Mouse (Mus musculus) intestine, embryonic 16.5 days (tissue): Measurements from ENCODE around the gene Tspan11. TPM values are rescaled to one million over a fixed set of nuclear protein-coding genes. Genes with fewer than 3 reads are reported as not detected.
A peak's percentile ranks its signal among the peaks of the same experiment; 100 is the strongest.

Experiments
- ATAC-seq: fragments of 200-750 bp; cut with Nextera tagmentation; 2 replicates; pipeline ENCODE4 v1.8.0; 2017; ENCODE audit warnings: moderate TSS enrichment, moderate library complexity
- H3K27ac ChIP-seq: fragments of 300-500 bp; sonication (generic); 2 replicates; pipeline ENCODE4 v1.5.1; 2014; ENCODE audit warnings: mild to moderate bottlenecking, low read length
- H3K27me3 ChIP-seq: fragments of 300-500 bp; sonication (generic); replicated peaks from 2 replicates; pipeline ENCODE4 v1.6.1; 2014; ENCODE audit warnings: low read length, control low read depth, mixed read lengths; ENCODE audit not compliant: control insufficient read depth, insufficient read depth
- H3K36me3 ChIP-seq: fragments of 300-500 bp; sonication (generic); 2 replicates; pipeline ENCODE4 v1.6.1; 2014; ENCODE audit warnings: low read length, control low read depth; ENCODE audit not compliant: control insufficient read depth, insufficient read depth
- H3K4me1 ChIP-seq: fragments of 300-500 bp; sonication (generic); 2 replicates; pipeline ENCODE4 v1.6.1; 2014; ENCODE audit warnings: low read length, control low read depth, mixed read lengths; ENCODE audit not compliant: control insufficient read depth, insufficient read depth
- H3K4me2 ChIP-seq: fragments of 300-500 bp; sonication (generic); 2 replicates; pipeline ENCODE4 v1.6.1; 2014; ENCODE audit warnings: low read depth, low read length, control low read depth
- H3K4me3 ChIP-seq: fragments of 300-500 bp; sonication (generic); 2 replicates; pipeline ENCODE4 v1.5.1; 2014; ENCODE audit warnings: mild to moderate bottlenecking, low read length
- H3K9ac ChIP-seq: fragments of 300-500 bp; sonication (generic); 2 replicates; pipeline ENCODE4 v1.6.1; 2014; ENCODE audit warnings: low read depth, low read length
- H3K9me3 ChIP-seq: fragments of 300-500 bp; sonication (generic); 2 replicates; pipeline ENCODE4 v1.6.1; 2016; ENCODE audit warnings: low read length, control low read depth; ENCODE audit not compliant: control insufficient read depth
- WGBS: fragments of 180-500 bp; shearing (Covaris S2); extraction: QIAGEN DNeasy Blood & Tissue Kit; methylation state at CpG from one replicate; pipeline ENCODE4 v1.1.7; 2014; 5-methylcytosine and 5-hydroxymethylcytosine counted together
- polyA plus RNA-seq: library from polyadenylated mRNA; unstranded; fragments of >200 nt; fragmentation: Nextera tagmentation; extraction: Ambion mirVana; gene quantifications from 2 replicates; pipeline ENCODE4 v1.2.1, GENCODE M21; 2015

The Tspan11 gene
- polyA plus RNA-seq, 1 experiment from 2014 or later = 2.5 TPM

DNA sequence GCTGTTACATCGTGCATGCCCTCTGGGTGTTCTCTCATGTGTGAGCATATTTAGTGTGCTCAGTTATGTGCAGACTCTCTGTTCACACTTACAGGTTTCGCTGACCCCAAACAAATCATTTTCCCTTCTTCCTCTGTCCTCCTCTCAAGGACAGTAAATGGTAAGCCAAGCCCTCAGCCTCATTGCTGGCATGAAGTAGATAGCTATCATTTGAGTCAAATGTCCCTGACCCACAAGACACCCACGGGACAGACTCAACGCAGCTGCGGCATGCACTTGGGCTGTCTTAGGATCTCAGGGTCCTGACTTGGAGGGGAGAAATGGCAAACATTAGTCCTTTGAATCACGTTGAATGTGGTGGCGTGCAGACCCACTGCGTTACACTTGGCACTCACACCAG lies 55.0 kb downstream of the Tspan11 start:
- Histone ChIP-seq H3K27ac (no peak overlapping the region), H3K36me3 (no peaks in the 10 kb centered on the region), H3K4me1 (no peaks in the 10 kb centered on the region), H3K9me3 (no peaks in the 10 kb centered on the region), H3K9ac (no peak overlapping the region), H3K4me3 (no peak overlapping the region), H3K4me2 (no peak overlapping the region), H3K27me3 (0 out of 2 replicates have a peak, but pooled peaks cover 2% of the 10 kb centered on the region)
- WGBS = 89% methylated on average over 8 of the region's 8 CpGs
- no peak for ATAC-seq

DNA sequence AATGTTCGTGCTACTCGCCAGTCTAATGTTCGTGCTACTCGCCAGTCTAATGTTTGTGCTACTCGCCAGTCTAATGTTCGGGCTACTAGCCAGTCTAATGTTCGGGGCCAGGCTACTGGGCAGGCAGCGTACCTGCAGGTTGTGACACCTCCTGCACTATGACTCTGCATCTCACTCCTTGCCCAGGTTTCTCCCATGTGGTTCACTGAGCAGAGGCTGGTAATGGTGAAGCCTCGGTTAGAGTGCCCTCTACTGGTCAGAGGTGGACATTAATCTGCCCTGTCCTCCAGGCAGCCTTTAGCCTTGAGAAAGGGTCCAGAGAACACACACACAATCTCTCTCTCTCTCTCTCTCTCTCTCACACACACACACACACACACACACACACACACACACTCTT lies 58.3 kb downstream of the Tspan11 start:
- Histone ChIP-seq H3K36me3 (no peaks in the 10 kb centered on the region), H3K9ac (no peak overlapping the region), H3K27me3 (0 out of 2 replicates have a peak, but pooled peaks cover 2% of the 10 kb centered on the region), H3K4me2 (no peak overlapping the region), H3K9me3 (no peaks in the 10 kb centered on the region), H3K4me3 (no peak overlapping the region), H3K4me1 (no peaks in the 10 kb centered on the region), H3K27ac (no peak overlapping the region)
- peak; percentile 78; the same call in 1 of the 2 replicates for ATAC-seq
- 59% methylated on average over 9 of the region's 9 CpGs for whole genome bisulfite sequencing

DNA sequence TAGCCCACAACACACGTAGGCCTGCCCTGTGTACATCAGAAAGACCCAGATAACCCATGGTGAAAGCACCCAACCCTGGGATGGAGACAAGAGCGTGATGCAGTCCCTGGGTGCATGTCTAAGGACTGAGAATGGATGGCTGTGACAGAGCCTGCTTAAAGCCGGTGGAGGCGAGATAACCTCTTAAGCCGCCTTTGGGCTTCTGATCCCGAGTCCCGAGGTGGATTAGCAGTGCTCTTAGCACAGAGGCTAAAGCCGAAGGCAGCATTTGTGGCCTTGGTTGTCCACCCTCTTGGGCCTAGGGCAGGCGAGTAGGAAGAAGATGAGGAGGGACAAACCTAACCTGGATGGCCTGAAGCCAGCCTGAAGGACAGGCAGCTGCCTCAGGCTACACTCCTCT lies 61.3 kb downstream of the Tspan11 start:
- Histone ChIP-seq H3K27ac (no peak overlapping the region), H3K27me3 (0 out of 2 replicates have a peak, but pooled peaks cover 2% of the 10 kb centered on the region), H3K4me3 (no peak overlapping the region), H3K9me3 (no peaks in the 10 kb centered on the region), H3K4me1 (no peaks in the 10 kb centered on the region), H3K9ac (no peak overlapping the region), H3K36me3 (no peaks in the 10 kb centered on the region), H3K4me2 (no peak overlapping the region)
- WGBS = 84% methylated on average over 9 of the region's 9 CpGs
- ATAC-seq = no peak

DNA sequence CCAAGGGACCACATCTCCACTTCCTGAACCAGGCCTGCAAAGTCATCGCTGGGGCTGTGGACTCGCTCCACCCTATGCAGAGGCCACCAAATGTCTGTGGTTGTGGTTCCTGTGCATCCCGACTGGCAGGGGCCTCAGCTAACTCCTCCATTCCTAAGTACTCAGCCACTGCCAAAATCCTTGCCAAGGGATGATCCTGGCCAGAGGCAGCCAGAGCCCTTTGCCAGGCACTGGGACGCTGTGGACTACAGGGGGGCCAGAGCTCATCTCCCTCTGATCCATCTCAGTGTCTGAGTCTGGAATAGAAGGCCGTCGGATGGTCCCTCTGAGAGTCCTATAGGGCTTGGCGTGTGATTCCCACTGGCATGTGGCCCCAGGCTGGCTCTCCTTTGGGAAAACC lies 62.5 kb downstream of the Tspan11 start:
- no peak for ATAC-seq
- Histone ChIP-seq H3K9me3 (no peaks in the 10 kb centered on the region), H3K9ac (no peak overlapping the region), H3K27ac (no peak overlapping the region), H3K27me3 (0 out of 2 replicates have a peak, but pooled peaks cover 2% of the 10 kb centered on the region), H3K4me3 (no peak overlapping the region), H3K4me2 (no peak overlapping the region), H3K4me1 (no peaks in the 10 kb centered on the region), H3K36me3 (no peaks in the 10 kb centered on the region)
- 86% methylated on average over 7 of the region's 7 CpGs for WGBS

DNA sequence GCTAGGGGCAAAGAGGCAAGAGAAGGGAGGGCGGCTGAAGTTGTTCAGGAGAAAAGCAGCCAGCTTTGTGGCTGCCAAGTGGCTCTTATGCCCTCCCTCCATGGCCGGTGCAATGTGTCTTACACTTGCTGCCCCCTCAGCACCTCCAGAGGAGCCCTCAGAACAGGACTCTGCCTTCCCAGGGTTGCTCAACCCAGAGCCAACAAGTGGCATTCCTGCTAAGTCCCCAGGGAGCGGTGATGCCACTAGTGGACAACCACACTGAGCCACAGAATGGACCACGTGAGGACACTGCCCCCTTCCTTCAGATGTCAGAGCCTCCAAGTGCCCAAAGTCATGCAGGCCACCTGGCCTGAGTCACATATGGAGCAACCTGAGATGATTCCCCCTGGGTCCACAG lies 65.7 kb downstream of the Tspan11 start:
- Histone ChIP-seq H3K9ac (no peak overlapping the region), H3K4me3 (no peak overlapping the region), H3K27ac (no peak overlapping the region), H3K36me3 (no peaks in the 10 kb centered on the region), H3K4me2 (no peak overlapping the region), H3K4me1 (no peaks in the 10 kb centered on the region), H3K27me3 (no peaks in the 10 kb centered on the region), H3K9me3 (no peaks in the 10 kb centered on the region)
- WGBS = 89% methylated on average over 4 of the region's 4 CpGs
- ATAC-seq = no peak

DNA sequence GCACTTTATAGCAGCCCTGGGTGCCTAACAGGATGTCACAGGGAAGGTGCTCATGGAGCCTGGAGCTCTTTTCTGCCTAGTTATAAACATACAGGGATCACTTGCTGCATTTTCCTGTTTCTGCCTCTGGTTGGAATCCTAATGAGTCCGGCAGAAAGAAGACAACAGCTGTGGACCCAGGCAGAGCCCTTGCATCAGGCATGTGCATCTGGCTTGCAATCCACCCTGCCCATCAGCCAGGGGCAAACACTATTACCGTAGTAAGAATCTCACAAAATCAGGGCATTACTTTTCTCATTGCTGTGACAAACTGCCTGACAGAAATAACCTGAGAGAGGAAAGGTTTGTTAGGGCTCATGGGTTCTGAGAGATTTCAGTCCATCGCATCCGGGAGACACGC lies 68.8 kb downstream of the Tspan11 start:
- H3K4me3 ChIP-seq = no peak overlapping the region
- no peaks in the 10 kb centered on the region for H3K27me3 ChIP-seq
- WGBS = 81% methylated on average over 5 of the region's 5 CpGs
- no peaks in the 10 kb centered on the region for H3K36me3 ChIP-seq
- no peak overlapping the region for H3K4me2 ChIP-seq
- no peaks in the 10 kb centered on the region for H3K9me3 ChIP-seq
- no peak for ATAC-seq
- H3K27ac ChIP-seq = no peak overlapping the region
- no peak overlapping the region for H3K9ac ChIP-seq
- H3K4me1 ChIP-seq = no peaks in the 10 kb centered on the region

DNA sequence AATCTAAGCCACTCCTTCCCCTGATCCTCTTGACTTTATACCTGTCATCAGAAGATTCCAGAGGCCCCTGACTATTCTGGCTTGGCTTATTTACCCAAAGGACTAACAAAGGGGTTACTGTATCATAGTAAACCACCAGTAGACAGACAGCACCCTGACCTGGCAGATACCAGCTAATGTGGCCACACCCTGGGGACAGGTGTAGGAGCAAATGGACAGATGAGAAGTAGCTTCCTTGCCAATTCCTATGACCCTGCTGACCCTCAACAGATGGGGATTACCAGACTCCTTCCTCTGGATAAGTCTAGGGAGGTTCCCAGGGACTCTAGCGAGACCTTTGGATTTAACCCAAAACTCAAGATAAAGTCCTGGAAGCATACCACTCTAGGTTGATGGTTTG lies 72.8 kb downstream of the Tspan11 start:
- H3K36me3 ChIP-seq = peaks cover 3% of the 10 kb centered on the region; the same call in 1 of the 2 replicates
- no peak overlapping the region for H3K9ac ChIP-seq
- H3K27ac ChIP-seq = no peak overlapping the region
- WGBS = 91% methylated on average over 1 of the region's 1 CpGs
- H3K4me2 ChIP-seq = no peak overlapping the region
- no peaks in the 10 kb centered on the region for H3K9me3 ChIP-seq
- ATAC-seq = no peak
- no peak overlapping the region for H3K4me3 ChIP-seq
- no peaks in the 10 kb centered on the region for H3K4me1 ChIP-seq
- H3K27me3 ChIP-seq = no peaks in the 10 kb centered on the region

DNA sequence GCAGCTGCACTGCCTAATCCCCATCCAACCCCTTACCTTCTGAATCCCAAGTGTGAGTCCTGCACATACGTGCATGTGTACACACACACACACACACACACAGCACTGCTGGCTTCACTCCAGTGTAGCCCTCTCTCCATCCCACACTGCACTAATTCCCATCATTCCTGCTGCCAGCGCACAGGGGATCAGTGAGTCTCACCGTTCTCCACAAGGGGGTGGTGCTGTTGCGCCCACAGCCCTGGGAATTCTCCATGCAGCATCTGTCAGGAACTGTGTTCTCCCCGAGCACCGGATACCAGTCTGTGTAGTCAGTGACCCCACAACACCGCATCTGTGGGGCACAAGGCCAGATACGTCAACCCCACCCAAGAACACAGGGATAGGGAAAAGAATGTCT lies 78.1 kb downstream of the Tspan11 start:
- no peaks in the 10 kb centered on the region for H3K9me3 ChIP-seq
- no peak overlapping the region for H3K27ac ChIP-seq
- no peak overlapping the region for H3K4me3 ChIP-seq
- 0 out of 2 replicates have a peak, but pooled peaks have one; percentile 16 for ATAC-seq
- no peaks in the 10 kb centered on the region for H3K27me3 ChIP-seq
- no peak overlapping the region for H3K9ac ChIP-seq
- H3K36me3 ChIP-seq = peaks cover 3% of the 10 kb centered on the region; the same call in 1 of the 2 replicates
- WGBS = 52% methylated on average over 8 of the region's 8 CpGs
- H3K4me2 ChIP-seq = no peak overlapping the region
- no peaks in the 10 kb centered on the region for H3K4me1 ChIP-seq

DNA sequence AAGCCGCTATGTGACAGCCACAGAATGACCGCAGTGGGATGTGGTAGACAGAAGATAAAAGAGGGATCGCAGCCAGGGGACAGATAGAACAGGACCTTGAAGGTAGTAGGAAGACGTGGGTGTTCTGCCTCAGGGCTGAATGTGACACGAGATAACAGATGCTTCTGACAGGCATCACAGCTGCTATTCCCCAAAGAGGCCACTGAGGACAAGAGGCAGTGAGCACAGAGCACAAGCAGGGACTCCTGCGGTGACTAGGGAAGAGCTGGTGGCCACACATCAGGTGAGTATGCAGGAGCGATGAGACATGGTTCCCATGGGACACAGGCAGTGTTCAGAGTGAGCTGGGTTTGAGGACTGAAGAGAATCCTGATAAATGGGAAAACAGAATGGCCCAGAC lies 82.3 kb downstream of the Tspan11 start:
- no peak overlapping the region for H3K4me2 ChIP-seq
- 0 out of 2 replicates have a peak overlapping the region, but pooled peaks have one; percentile 0 for H3K9ac ChIP-seq
- no peaks in the 10 kb centered on the region for H3K27me3 ChIP-seq
- no peak overlapping the region for H3K27ac ChIP-seq
- H3K36me3 ChIP-seq = peaks cover 3% of the 10 kb centered on the region; the same call in 1 of the 2 replicates
- 74% methylated on average over 7 of the region's 7 CpGs for WGBS
- peaks cover under 1% of the 10 kb centered on the region; the same call in 1 of the 2 replicates for H3K4me1 ChIP-seq
- ATAC-seq = no peak
- no peaks in the 10 kb centered on the region for H3K9me3 ChIP-seq
- H3K4me3 ChIP-seq = no peak overlapping the region

DNA sequence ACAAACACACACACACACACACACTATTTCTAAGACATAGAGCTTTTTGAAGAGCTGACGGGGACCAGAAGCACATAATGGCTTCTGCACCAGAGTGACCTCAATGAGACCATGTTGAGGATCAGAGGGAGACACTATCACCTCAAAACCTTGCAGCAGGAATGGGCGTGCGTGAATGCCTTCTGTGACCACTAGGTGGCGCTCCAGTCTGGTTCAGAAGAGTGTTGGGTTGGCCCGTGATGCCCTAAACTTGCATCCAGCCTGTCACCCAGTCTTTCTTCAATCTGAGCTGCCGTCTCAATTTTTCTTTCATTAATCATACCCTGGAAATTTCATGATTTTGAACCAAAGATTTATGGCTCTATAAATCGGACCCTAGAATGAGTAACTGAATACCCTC lies 82.7 kb downstream of the Tspan11 start:
- 10% methylated on average over 7 of the region's 7 CpGs for WGBS
- H3K9ac ChIP-seq = no peak overlapping the region
- H3K4me3 ChIP-seq = no peak overlapping the region
- peaks cover 3% of the 10 kb centered on the region; the same call in 1 of the 2 replicates for H3K4me1 ChIP-seq
- H3K4me2 ChIP-seq = no peak overlapping the region
- no peaks in the 10 kb centered on the region for H3K27me3 ChIP-seq
- no peak overlapping the region for H3K27ac ChIP-seq
- H3K36me3 ChIP-seq = no peaks in the 10 kb centered on the region
- H3K9me3 ChIP-seq = no peaks in the 10 kb centered on the region
- ATAC-seq = peak; percentile 56
